Mouse (Mus musculus): Measurements from ENCODE around the gene Lurap1.

- no peak for TF ChIP-seq CTCF (IDR thresholded peaks at IDR 0.05; ENCODE audit: borderline replicate concordance, insufficient read depth, low read length)
- TF ChIP-seq POLR2A (IDR thresholded peaks at IDR 0.05; ENCODE audit: low read depth, low read length) = no peak
Measured at GRCm38 (mm10) chr4:116198422-116198821, 47.3 kb upstream of the Lurap1 start.

Data from embryonic fibroblast, embryonic 13.5 days (primary cell).